Comparison of ENCODE assay signal across 20 mouse cellular contexts in genomic region chr2:116440252-116440651, GRCm38 (mm10).
DNase-seq lines count a peak whose midpoint lies in the region; ATAC-seq and TF ChIP-seq lines count a peak whose summit lies in the region.
"Had no signal": no experiment of that assay in that cellular context is flagged by ENCODE, and none has a peak within 500 bp of the region (broad histone marks: within the 10 kb centered on the region; RNA-seq: fewer than 3 reads in every experiment).

No protein-coding gene starts in this region.

- TF ChIP-seq CTCF in forebrain, postnatal 0 days (IDR thresholded peaks at IDR 0.05; ENCODE audit: low read depth), result no peak

- no peaks in the 10 kb centered on the region for H3K9me3 ChIP-seq in forebrain, embryonic 11.5 days (ENCODE audit: control insufficient read depth, low read length)
- no peaks in the 10 kb centered on the region for H3K9me3 ChIP-seq in forebrain, postnatal 0 days (ENCODE audit: low read length)
- H3K9me3 ChIP-seq in intestine, embryonic 14.5 days (ENCODE audit: control insufficient read depth, low read length), result no peaks in the 10 kb centered on the region
- no peaks in the 10 kb centered on the region for H3K9me3 ChIP-seq in intestine, embryonic 15.5 days
- H3K9me3 ChIP-seq: embryonic facial prominence, embryonic 13.5 days; heart, embryonic 12.5 days; hindbrain, embryonic 10.5 days had no signal

- no peak overlapping the region for H3K4me3 ChIP-seq in forebrain, embryonic 11.5 days (ENCODE audit: low read depth, low read length)
- no peak overlapping the region for H3K4me3 ChIP-seq in forebrain, postnatal 0 days (ENCODE audit: low read depth, low read length)
- H3K4me3 ChIP-seq in intestine, embryonic 14.5 days (ENCODE audit: low read depth, low read length), result no peak overlapping the region
- H3K4me3 ChIP-seq in intestine, embryonic 15.5 days (replicated peaks), result no peak overlapping the region
- H3K4me3 ChIP-seq: embryonic facial prominence, embryonic 13.5 days; gastrocnemius, adult 2 months; heart, embryonic 12.5 days; hindbrain, embryonic 10.5 days had no signal

- peaks cover 8% of the 10 kb centered on the region for H3K4me1 ChIP-seq in forebrain, embryonic 11.5 days (replicated peaks; ENCODE audit: control insufficient read depth, insufficient read depth, low read length)
- H3K4me1 ChIP-seq in forebrain, postnatal 0 days (ENCODE audit: insufficient read depth), result no peaks in the 10 kb centered on the region
- no peaks in the 10 kb centered on the region for H3K4me1 ChIP-seq in intestine, embryonic 14.5 days (replicated peaks; ENCODE audit: control insufficient read depth, insufficient read depth, low read length)
- H3K4me1 ChIP-seq in intestine, embryonic 15.5 days (replicated peaks), result no peaks in the 10 kb centered on the region
- H3K4me1 ChIP-seq: heart, embryonic 12.5 days had no signal

- ATAC-seq in forebrain, embryonic 11.5 days (replicated peaks; ENCODE audit: low FRiP score), result peak; percentile 72; the same call in 1 of the 2 replicates
- no peak for ATAC-seq in forebrain, postnatal 0 days
- 0 out of 2 replicates have a peak, but pooled peaks have one; percentile 60 for ATAC-seq in intestine, embryonic 14.5 days (replicated peaks; ENCODE audit: low FRiP score, low TSS enrichment, low read depth)
- no peak for ATAC-seq in intestine, embryonic 15.5 days
- ATAC-seq: intestine, postnatal 0 days had no signal

- no peak overlapping the region for H3K9ac ChIP-seq in forebrain, embryonic 11.5 days (ENCODE audit: low read length)
- H3K9ac ChIP-seq in forebrain, postnatal 0 days, result no peak overlapping the region
- H3K9ac ChIP-seq in intestine, embryonic 14.5 days (ENCODE audit: low read length), result no peak overlapping the region
- no peak overlapping the region for H3K9ac ChIP-seq in intestine, embryonic 15.5 days
- H3K9ac ChIP-seq: embryonic facial prominence, embryonic 13.5 days; heart, embryonic 12.5 days; hindbrain, embryonic 14.5 days had no signal

- no peaks in the 10 kb centered on the region for H3K27me3 ChIP-seq in forebrain, embryonic 11.5 days (ENCODE audit: control insufficient read depth, insufficient read depth, low read length)
- no peaks in the 10 kb centered on the region for H3K27me3 ChIP-seq in forebrain, postnatal 0 days (ENCODE audit: insufficient read depth, low read length)
- no peaks in the 10 kb centered on the region for H3K27me3 ChIP-seq in intestine, embryonic 14.5 days (replicated peaks; ENCODE audit: control insufficient read depth, insufficient read depth, low read length)
- no peaks in the 10 kb centered on the region for H3K27me3 ChIP-seq in intestine, embryonic 15.5 days (replicated peaks)
- H3K27me3 ChIP-seq: embryonic facial prominence, embryonic 13.5 days; heart, embryonic 12.5 days had no signal

- H3K4me2 ChIP-seq in forebrain, embryonic 11.5 days (ENCODE audit: low read depth, low read length, severe bottlenecking), result no peak overlapping the region
- H3K4me2 ChIP-seq in forebrain, postnatal 0 days (ENCODE audit: low read depth), result no peak overlapping the region
- H3K4me2 ChIP-seq in intestine, embryonic 14.5 days (ENCODE audit: low read length), result no peak overlapping the region
- no peak overlapping the region for H3K4me2 ChIP-seq in intestine, embryonic 15.5 days (replicated peaks)
- H3K4me2 ChIP-seq: embryonic facial prominence, embryonic 13.5 days; heart, embryonic 12.5 days; hindbrain, embryonic 14.5 days had no signal

- DNase-seq in forebrain, embryonic 11.5 days (ENCODE audit: low spot score), result no peak
- no peak for DNase-seq in forebrain, postnatal 0 days
- DNase-seq in intestine, embryonic 14.5 days (ENCODE audit: low spot score), result no peak
- peak; percentile 35 for DNase-seq in retina, postnatal 1 day
- no peak for DNase-seq in retina, embryonic 14.5 days (ENCODE audit: low spot score)
- DNase-seq in forelimb bud, embryonic 11.5 days (ENCODE audit: low read depth, low spot score), result peak; percentile 25
- DNase-seq in urinary bladder, postnatal 25 days (ENCODE audit: low spot score), result no peak
- DNase-seq: adrenal gland, adult 8-10 months; adrenal gland, postnatal 36 days; cerebellum, adult 11 months; cerebellum, adult 8-10 months; cerebellum, postnatal 14 days; gastrocnemius, adult 2 months; gastrocnemius, postnatal 25 days had no signal

- H3K27ac ChIP-seq in forebrain, embryonic 11.5 days (ENCODE audit: low read depth, low read length), result no peak overlapping the region
- no peak overlapping the region for H3K27ac ChIP-seq in forebrain, postnatal 0 days (ENCODE audit: low read depth, low read length)
- H3K27ac ChIP-seq in intestine, embryonic 14.5 days (ENCODE audit: low read depth), result no peak overlapping the region
- H3K27ac ChIP-seq in intestine, embryonic 15.5 days, result no peak overlapping the region
- H3K27ac ChIP-seq: embryonic facial prominence, embryonic 13.5 days; gastrocnemius, adult 2 months; hindbrain, embryonic 10.5 days; hindbrain, embryonic 14.5 days had no signal

- H3K36me3 ChIP-seq in forebrain, embryonic 11.5 days (ENCODE audit: control insufficient read depth, insufficient read depth, low read length), result no peaks in the 10 kb centered on the region
- H3K36me3 ChIP-seq in forebrain, postnatal 0 days (ENCODE audit: insufficient read depth), result no peaks in the 10 kb centered on the region
- no peaks in the 10 kb centered on the region for H3K36me3 ChIP-seq in intestine, embryonic 14.5 days (ENCODE audit: control insufficient read depth, insufficient read depth, low read length)
- no peaks in the 10 kb centered on the region for H3K36me3 ChIP-seq in intestine, embryonic 15.5 days
- H3K36me3 ChIP-seq: embryonic facial prominence, embryonic 13.5 days; heart, embryonic 12.5 days; hindbrain, embryonic 10.5 days had no signal

- WGBS in forebrain, embryonic 11.5 days, result 16% methylated on average over 2 of the region's 2 CpGs
- WGBS in forebrain, postnatal 0 days, result 11% methylated on average over 2 of the region's 2 CpGs
- WGBS in intestine, embryonic 14.5 days, result 67% methylated on average over 2 of the region's 2 CpGs
- 53% methylated on average over 2 of the region's 2 CpGs for WGBS in intestine, embryonic 15.5 days

Comparison
In these comparisons a context has a peak if more than half of its experiments do, and no peak if none do; other contexts are left out.
1. ATAC-seq: peak in forebrain, embryonic 11.5 days (single experiment) and intestine, embryonic 14.5 days (single experiment); none in forebrain, postnatal 0 days (single experiment) and intestine, embryonic 15.5 days (single experiment).
2. DNase-seq: peak in retina, postnatal 1 day (single experiment) and forelimb bud, embryonic 11.5 days (single experiment); none in forebrain, embryonic 11.5 days (single experiment), forebrain, postnatal 0 days (single experiment), intestine, embryonic 14.5 days (single experiment), retina, embryonic 14.5 days (single experiment) and urinary bladder, postnatal 25 days (single experiment).